Mouse (Mus musculus) midbrain, embryonic 15.5 days (tissue): ENCODE measurements around the gene Sfxn3. TPM values are rescaled to one million over a fixed set of nuclear protein-coding genes. Genes with fewer than 3 reads are reported as not detected.

ENCODE experiments used
- ATAC-seq: fragments of 200-750 bp; cut with Nextera tagmentation; replicated peaks from 2 replicates; pipeline ENCODE4 v1.8.0; 2017; ENCODE audit warnings: moderate TSS enrichment
- H3K27ac ChIP-seq: fragments of 300-500 bp; sonication (generic); 2 replicates; pipeline ENCODE4 v1.5.1; 2015; ENCODE audit warnings: mild to moderate bottlenecking, inconsistent platforms
- H3K27me3 ChIP-seq: fragments of 300-500 bp; sonication (generic); replicated peaks from 2 replicates; pipeline ENCODE4 v1.6.1; 2015; ENCODE audit warnings: inconsistent platforms
- H3K36me3 ChIP-seq: fragments of 300-500 bp; sonication (generic); replicated peaks from 2 replicates; pipeline ENCODE4 v1.6.1; 2015; ENCODE audit warnings: inconsistent platforms
- H3K4me1 ChIP-seq: fragments of 300-500 bp; sonication (generic); 2 replicates; pipeline ENCODE4 v1.6.1; 2015; ENCODE audit warnings: inconsistent platforms
- H3K4me2 ChIP-seq: fragments of 300-500 bp; sonication (generic); 2 replicates; pipeline ENCODE4 v1.6.1; 2015; ENCODE audit warnings: inconsistent platforms, mild to moderate bottlenecking, moderate library complexity
- H3K4me3 ChIP-seq: fragments of 300-500 bp; sonication (generic); 2 replicates; pipeline ENCODE4 v1.5.1; 2015; ENCODE audit warnings: mild to moderate bottlenecking, inconsistent platforms
- H3K9ac ChIP-seq: fragments of 300-500 bp; sonication (generic); 2 replicates; pipeline ENCODE4 v1.6.1; 2015; ENCODE audit warnings: mild to moderate bottlenecking, inconsistent platforms
- H3K9me3 ChIP-seq: fragments of 300-500 bp; sonication (generic); 2 replicates; pipeline ENCODE4 v1.6.1; 2016; ENCODE audit warnings: inconsistent platforms
- WGBS: fragments of 180-500 bp; shearing (Covaris S2); methylation state at CpG from one replicate; pipeline ENCODE4 v1.1.7; 2015; ENCODE audit warnings: mixed read lengths; 5-methylcytosine and 5-hydroxymethylcytosine counted together
- polyA plus RNA-seq: library from polyadenylated mRNA; unstranded; fragments of >200 nt; fragmentation: Nextera tagmentation; extraction: Ambion mirVana; gene quantifications from 2 replicates; pipeline ENCODE4 v1.2.1, GENCODE M21; 2015

Sfxn3 gene
- 89.6 and 97.2 TPM in 2 replicates for polyA plus RNA-seq

DNA sequence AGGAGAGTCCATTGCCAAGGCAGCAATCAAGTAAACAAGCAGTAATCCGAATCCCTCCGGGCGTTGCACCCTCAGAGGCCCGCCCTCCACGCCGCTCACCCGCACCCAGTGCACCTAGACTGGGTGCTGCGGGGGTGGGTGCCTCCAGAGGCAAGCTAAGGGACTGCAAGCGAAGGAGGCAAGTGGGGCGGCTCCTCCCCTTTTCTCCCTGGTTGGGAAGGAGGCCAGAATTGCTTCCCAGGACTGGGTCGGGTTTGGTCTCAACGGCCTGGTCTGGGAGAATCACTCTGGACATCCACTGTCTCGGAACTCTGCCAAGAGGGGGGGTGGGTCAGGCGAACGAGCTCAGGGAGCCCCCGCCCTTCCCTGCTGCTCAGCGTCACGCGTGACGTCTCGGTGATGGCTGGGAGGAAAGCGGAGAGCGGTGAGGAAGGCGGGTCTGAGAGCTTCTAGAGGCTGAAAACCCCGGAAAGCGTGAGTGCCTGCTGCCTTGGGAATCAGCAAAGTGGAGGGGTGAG is at the start of gene Sfxn3:
TSS of gene Sfxn3 (plus strand) at position 87 of the 518 bp plus-strand sequence.
- peaks cover 11% of the 10 kb centered on the region; the same call in 1 of the 2 replicates for H3K36me3 ChIP-seq
- peak; percentile 85 for ATAC-seq
- H3K9me3 ChIP-seq: no peaks in the 10 kb centered on the region
- H3K27ac ChIP-seq: peak within 1 kb of the TSS; percentile 94
- under 1% methylated on average over 26 of the region's 26 CpGs for WGBS
- peaks cover 45% of the 10 kb centered on the region for H3K4me1 ChIP-seq
- peak within 1 kb of the TSS; percentile 83 for H3K4me2 ChIP-seq
- peak within 1 kb of the TSS; percentile 79 for H3K9ac ChIP-seq
- peak within 1 kb of the TSS; percentile 71 for H3K4me3 ChIP-seq
- peaks cover 4% of the 10 kb centered on the region; the same call in 1 of the 2 replicates for H3K27me3 ChIP-seq

DNA sequence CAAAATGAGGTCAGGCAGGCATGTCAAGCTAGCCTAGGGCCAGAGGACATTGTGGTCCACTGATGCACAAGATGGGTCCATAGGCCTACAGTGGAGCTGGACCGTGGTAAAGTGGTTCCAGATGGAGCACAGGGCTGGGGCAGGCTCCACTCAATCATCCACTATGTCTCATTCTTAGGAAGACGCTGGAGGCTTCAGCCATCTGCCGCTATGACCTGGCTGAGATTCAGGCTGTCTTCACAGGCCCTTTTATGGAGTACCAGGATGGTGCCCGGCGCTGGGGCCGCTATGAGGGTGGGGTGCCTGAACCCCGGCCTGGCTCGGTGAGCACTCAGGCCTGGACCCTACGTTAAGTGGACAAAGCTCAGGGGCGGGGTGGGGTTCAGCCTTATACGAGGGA is 49.5 kb upstream of the Sfxn3 start:
- Histone ChIP-seq H3K27ac (no peak overlapping the region), H3K36me3 (peaks cover 34% of the 10 kb centered on the region), H3K4me3 (no peak overlapping the region), H3K4me2 (no peak overlapping the region), H3K9ac (no peak overlapping the region), H3K27me3 (no peaks in the 10 kb centered on the region), H3K9me3 (no peaks in the 10 kb centered on the region), H3K4me1 (no peaks in the 10 kb centered on the region)
- ATAC-seq: no peak
- 84% methylated on average over 11 of the region's 11 CpGs for WGBS

DNA sequence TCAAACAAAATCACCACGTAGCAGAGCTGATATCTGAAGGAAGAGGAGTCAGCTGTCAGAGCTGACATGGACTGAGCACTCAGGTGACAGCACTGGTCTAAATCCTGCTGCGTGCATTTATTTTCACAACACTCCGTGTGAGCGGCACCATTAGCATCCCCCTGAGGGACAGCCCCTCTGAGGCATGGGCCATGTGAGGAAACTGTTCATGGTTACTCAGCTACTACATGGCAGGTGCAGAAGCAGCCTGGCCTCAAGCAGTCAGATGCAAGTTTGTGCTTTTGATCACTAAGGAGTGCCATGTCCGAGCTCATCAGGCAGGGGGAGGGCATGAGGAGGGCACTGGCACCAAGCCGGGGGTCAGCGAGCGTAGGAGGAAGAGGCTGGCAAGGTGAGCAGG is 47.7 kb upstream of the Sfxn3 start:
- 87% methylated on average over 8 of the region's 8 CpGs for WGBS
- no peak for ATAC-seq
- Histone ChIP-seq H3K4me2 (no peak overlapping the region), H3K27ac (no peak overlapping the region), H3K4me3 (no peak overlapping the region), H3K36me3 (peaks cover 33% of the 10 kb centered on the region), H3K4me1 (no peaks in the 10 kb centered on the region), H3K27me3 (no peaks in the 10 kb centered on the region), H3K9me3 (no peaks in the 10 kb centered on the region), H3K9ac (no peak overlapping the region)

DNA sequence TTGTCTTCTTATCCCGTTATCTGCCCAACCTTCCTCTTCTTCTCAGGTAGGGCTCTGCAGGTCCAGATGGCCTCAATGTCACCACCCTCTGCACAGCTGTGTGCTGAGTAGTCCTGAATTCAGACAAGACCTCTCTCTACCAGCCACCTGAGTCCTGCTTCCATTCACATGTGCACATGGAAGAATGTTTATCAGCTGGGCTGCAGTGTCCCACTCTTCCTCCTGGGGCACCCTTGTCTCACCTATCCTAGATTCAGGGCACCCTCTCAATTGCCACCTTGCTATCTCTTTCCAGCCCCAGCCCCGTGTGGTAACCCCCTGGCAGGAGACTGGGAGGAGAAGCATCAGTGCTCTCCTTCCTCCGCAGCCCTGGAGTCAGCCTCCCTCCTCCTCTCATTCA is 45.0 kb upstream of the Sfxn3 start:
- Histone ChIP-seq H3K4me2 (no peak overlapping the region), H3K27ac (no peak overlapping the region), H3K4me1 (peaks cover 18% of the 10 kb centered on the region), H3K36me3 (peaks cover 24% of the 10 kb centered on the region), H3K9ac (no peak overlapping the region), H3K4me3 (no peak overlapping the region), H3K9me3 (no peaks in the 10 kb centered on the region), H3K27me3 (no peaks in the 10 kb centered on the region)
- ATAC-seq: no peak
- 65% methylated on average over 3 of the region's 3 CpGs for WGBS

DNA sequence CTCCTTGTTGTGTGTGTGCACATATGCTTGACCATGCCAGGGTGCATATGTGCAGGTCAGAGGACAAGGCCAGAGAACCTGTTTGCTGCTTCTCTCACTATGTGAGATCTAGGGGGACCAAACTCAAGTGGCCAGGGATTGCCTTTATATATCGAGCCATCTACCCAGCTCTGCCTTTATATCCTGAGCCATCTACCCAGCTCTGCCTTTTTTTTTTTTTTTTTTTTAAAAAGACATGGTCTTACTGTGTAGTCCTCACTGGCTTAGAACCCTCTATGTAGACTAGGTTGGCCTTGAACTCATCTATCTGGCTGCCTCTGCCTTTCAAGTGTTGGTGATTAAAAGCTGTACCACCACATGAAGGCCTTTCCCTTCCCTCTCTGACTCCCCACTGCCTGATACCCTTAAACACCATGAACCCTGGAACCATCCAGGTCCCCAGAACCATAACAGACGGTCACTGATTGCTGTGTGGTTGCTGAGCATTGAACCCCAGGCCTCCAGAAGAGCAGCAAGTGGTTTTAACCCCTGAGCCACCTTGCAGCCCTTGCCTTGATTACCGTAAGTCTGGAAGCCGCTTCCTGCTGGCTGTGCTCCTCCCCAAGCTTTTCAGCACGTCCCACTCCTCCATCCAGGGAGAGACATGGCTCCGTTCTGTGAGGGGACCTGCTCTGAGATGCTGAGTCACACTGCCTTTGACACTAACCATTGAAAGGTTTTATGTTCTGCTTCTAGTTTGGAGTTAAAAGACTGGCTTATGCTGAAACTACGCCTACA is 43.4 kb upstream of the Sfxn3 start:
- H3K9me3 ChIP-seq: no peaks in the 10 kb centered on the region
- no peak overlapping the region for H3K4me2 ChIP-seq
- no peak overlapping the region for H3K9ac ChIP-seq
- ATAC-seq: no peak
- peaks cover 14% of the 10 kb centered on the region for H3K36me3 ChIP-seq
- no peaks in the 10 kb centered on the region for H3K27me3 ChIP-seq
- no peak overlapping the region for H3K4me3 ChIP-seq
- WGBS: 89% methylated on average over 7 of the region's 7 CpGs
- peaks cover 32% of the 10 kb centered on the region for H3K4me1 ChIP-seq
- no peak overlapping the region for H3K27ac ChIP-seq

DNA sequence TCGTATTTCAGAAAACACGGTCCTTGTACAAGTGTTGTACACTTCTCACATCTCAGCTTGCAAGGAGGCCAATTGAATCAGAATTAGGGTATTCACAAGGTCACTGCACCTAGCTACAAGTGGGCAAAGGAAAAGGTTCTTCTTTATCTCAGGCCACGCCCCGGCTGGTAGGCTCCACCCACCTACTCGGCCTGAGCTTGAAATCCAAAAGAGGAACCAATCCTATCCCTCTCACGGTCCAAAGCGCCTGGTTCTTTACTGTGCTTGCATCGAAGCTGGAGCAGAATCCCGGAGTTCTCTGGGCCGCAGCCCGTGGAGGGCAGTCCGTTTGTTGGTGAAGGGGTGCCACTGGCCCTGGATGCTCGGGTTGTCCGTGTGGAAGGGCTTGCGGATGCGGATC is 41.9 kb upstream of the Sfxn3 start, which contains the start of gene Twnk:
TSS of gene Twnk (plus strand) at position 220 of the 400 bp plus-strand sequence.
- Histone ChIP-seq H3K4me1 (peaks cover 35% of the 10 kb centered on the region), H3K27ac (peak within 1 kb of the TSS; percentile 84), H3K9ac (peak within 1 kb of the TSS; percentile 79), H3K36me3 (peaks cover 11% of the 10 kb centered on the region), H3K27me3 (no peaks in the 10 kb centered on the region), H3K4me2 (peak within 1 kb of the TSS; percentile 96), H3K4me3 (peak within 1 kb of the TSS; percentile 96), H3K9me3 (no peaks in the 10 kb centered on the region)
- WGBS: 10% methylated on average over 16 of the region's 16 CpGs
- ATAC-seq: no peak

DNA sequence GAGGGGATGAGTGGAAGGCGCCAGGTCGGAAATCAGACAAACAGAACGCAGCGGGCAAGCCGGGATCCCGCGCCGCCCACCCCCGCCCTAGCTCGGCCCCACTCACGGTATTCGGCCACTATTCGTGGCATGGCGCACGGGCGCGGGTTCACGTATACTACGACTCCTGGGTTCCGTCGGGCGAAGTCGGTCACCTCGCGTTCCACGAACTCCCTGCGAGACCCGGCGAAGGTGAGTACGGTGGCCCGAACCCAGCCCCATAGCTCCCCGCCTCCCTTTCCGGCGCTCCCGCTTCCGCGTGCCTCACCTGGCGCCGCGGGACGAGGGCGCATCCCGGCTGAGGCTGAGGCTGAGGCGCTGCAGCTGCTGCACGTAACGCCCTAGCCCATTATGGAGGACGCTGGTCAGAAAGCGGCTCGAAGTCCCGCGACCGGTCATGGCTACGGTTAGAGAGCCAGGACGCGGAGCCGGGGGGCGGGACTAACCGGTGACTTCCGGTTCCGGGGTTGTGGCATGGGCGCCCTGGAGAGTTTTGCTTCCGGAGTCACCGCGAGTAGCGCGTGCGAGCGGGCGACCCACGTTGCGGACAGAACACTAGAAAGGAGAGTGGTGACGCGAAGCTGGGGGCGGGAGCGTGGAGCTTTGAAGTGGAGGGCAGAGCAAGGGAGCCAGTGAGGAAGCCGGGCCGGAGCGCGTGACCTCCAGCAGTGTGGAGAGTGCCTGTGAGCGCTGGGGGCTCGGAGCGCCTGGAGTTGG is 41.2 kb upstream of the Sfxn3 start, which contains the start of gene Mrpl43:
TSS of gene Mrpl43 (minus strand) at position 486 of the 756 bp plus-strand sequence.
- Histone ChIP-seq H3K27me3 (no peaks in the 10 kb centered on the region), H3K36me3 (peaks cover 13% of the 10 kb centered on the region), H3K27ac (peak within 1 kb of the TSS; percentile 84), H3K4me1 (peaks cover 35% of the 10 kb centered on the region), H3K4me3 (peak within 1 kb of the TSS; percentile 96), H3K9ac (peak within 1 kb of the TSS; percentile 79), H3K4me2 (peak within 1 kb of the TSS; percentile 96), H3K9me3 (no peaks in the 10 kb centered on the region)
- ATAC-seq: peak; percentile 95
- under 1% methylated on average over 82 of the region's 82 CpGs for WGBS

DNA sequence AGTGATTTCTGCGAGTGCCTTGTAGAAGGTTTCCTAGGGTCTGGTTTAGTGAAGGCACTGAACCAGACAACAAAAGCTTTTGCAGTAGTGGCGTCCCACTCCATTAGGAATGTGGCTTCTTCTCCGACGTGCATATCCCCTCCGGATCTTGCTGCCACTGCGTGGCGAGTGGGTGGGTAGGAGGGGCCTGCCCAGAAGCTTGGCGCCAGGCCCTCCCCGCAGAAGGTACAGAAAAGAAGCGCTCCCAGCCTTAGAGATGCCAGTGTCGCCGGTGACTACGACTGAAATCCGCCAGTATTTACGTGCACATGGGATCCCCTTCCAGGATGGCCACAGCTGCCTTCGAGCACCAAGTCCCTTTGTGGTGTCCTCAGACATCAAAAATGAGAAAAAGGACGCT is 40.3 kb upstream of the Sfxn3 start:
- no peak for ATAC-seq
- Histone ChIP-seq H3K27ac (peak overlapping the region; percentile 84), H3K4me3 (peak overlapping the region; percentile 96), H3K9me3 (no peaks in the 10 kb centered on the region), H3K36me3 (peaks cover 12% of the 10 kb centered on the region), H3K4me1 (peaks cover 35% of the 10 kb centered on the region), H3K27me3 (no peaks in the 10 kb centered on the region), H3K9ac (no peak overlapping the region; the same call in 1 of the 2 replicates), H3K4me2 (peak overlapping the region; percentile 96)
- WGBS: 42% methylated on average over 17 of the region's 17 CpGs

DNA sequence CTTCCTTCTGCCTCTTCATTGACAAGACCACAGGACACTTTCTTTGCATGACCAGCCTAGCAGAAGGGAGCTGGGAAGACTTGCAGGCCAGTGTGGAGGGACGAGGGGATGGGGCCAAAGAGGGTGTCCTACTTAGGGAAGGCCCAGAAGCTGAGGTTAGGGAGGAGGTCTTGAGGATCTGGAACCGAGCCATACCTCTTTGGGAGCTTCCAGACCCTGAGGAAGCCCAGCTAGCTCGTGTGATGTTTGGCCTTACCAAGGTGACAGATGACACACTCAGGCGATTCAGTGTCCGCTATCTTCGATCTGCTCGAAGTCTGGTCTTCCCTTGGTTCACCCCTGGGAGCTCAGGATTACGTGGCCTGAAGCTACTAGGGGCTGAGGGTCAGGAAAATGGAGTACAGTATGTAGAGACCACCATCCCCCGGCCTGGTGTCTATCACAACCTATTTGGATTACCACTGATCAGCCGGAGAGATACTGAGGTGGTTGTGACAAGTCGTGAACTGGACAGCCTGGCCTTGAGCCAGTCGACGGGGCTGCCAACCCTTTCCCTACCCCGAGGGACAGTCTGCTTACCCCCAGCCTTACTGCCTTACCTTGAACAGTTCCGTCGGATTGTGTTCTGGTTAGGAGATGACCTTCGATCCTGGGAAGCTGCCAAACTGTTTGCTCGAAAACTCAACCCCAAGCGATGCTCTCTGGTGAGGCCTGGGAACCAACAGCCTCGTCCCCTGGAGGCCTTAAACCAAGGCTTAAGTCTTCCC is 39.7 kb upstream of the Sfxn3 start:
- 93% methylated on average over 20 of the region's 20 CpGs for WGBS
- no peaks in the 10 kb centered on the region for H3K9me3 ChIP-seq
- peak overlapping the region; percentile 96; the same call in 1 of the 2 replicates for H3K4me3 ChIP-seq
- H3K36me3 ChIP-seq: peaks cover 12% of the 10 kb centered on the region
- peak overlapping the region; percentile 96 for H3K4me2 ChIP-seq
- no peak overlapping the region for H3K27ac ChIP-seq
- no peak for ATAC-seq
- H3K27me3 ChIP-seq: no peaks in the 10 kb centered on the region
- H3K9ac ChIP-seq: no peak overlapping the region; the same call in 1 of the 2 replicates
- peaks cover 37% of the 10 kb centered on the region for H3K4me1 ChIP-seq

DNA sequence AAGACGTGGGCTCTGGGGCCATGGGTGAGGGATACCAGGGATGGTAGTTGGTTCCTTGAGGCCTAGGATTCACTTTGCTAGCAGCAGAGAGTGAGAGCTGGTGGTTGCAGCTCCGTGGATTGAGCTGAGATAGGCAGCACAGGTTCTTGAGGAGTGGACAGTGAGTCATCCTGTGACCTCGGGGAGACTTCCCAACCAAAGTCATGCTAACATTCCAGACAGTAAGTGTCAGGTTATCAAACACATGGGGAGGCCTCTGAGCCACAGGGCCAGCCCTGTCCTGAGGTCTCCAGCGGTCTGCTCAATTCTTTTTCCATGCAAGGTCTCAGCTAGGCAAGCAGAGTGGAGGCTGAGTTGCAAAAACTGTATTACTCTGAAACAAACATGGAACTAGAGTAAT is 36.7 kb upstream of the Sfxn3 start:
- no peak overlapping the region for H3K4me2 ChIP-seq
- 89% methylated on average over 4 of the region's 4 CpGs for WGBS

DNA sequence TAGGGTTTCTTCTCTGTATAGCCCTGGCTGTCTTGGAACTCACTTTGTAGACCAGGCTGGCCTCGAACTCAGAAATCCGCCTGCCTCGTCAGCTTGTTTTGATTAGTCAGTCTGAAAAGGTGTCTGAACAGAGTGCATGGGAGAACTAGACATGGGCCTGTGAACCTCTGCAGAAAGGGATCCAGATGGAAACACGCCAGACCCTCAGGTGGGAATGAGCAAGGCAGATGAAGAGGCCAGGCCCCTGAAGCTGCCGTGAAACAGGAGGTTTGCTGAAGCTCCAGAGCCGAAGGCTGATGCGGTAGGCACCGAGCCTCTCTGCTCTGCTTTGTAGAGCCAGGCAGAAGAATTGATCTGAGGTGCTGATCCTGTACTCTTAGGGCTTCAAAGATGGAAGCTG is 35.1 kb upstream of the Sfxn3 start:
- Histone ChIP-seq H3K9me3 (no peaks in the 10 kb centered on the region), H3K27ac (peak overlapping the region; percentile 67), H3K4me3 (no peak overlapping the region), H3K4me2 (no peak overlapping the region), H3K36me3 (peaks cover 7% of the 10 kb centered on the region; the same call in 1 of the 2 replicates), H3K4me1 (peaks cover 46% of the 10 kb centered on the region), H3K9ac (no peak overlapping the region), H3K27me3 (0 out of 2 replicates have a peak, but pooled peaks cover 3% of the 10 kb centered on the region)
- WGBS: 81% methylated on average over 8 of the region's 8 CpGs
- no peak for ATAC-seq

More for the DNA sequence above, 36.7 kb upstream of the Sfxn3 start:
- Histone ChIP-seq H3K27me3 (0 out of 2 replicates have a peak, but pooled peaks cover 3% of the 10 kb centered on the region), H3K36me3 (peaks cover 7% of the 10 kb centered on the region; the same call in 1 of the 2 replicates), H3K4me1 (peaks cover 39% of the 10 kb centered on the region), H3K4me3 (no peak overlapping the region), H3K9ac (no peak overlapping the region), H3K9me3 (no peaks in the 10 kb centered on the region), H3K27ac (no peak overlapping the region)
- no peak for ATAC-seq
